Mouse (Mus musculus) embryonic fibroblast, embryonic 13.5 days (primary cell): Measurements from ENCODE around the gene Fcor.

Experiments
- CTCF ChIP-seq: IDR thresholded peaks from 2 replicates; pipeline ENCODE4 v1.5.1; 2011; ENCODE audit warnings: mild to moderate bottlenecking, control low read depth, low read length, moderate library complexity, borderline replicate concordance; ENCODE audit not compliant: insufficient read depth
- POLR2A ChIP-seq: IDR thresholded peaks from 2 replicates; pipeline ENCODE4 v1.6.1; 2011; ENCODE audit warnings: low read depth, mild to moderate bottlenecking, control low read depth, low read length, moderate library complexity

GRCm38 (mm10) chr8:3656725-3657381, 15.3 kb downstream of the Fcor start:
- TF ChIP-seq CTCF: no peak
- no peak for TF ChIP-seq POLR2A
